Mouse (Mus musculus) small intestine, adult 2 months (tissue): ENCODE measurements around the gene Btbd2.

ENCODE experiments used
- CTCF ChIP-seq: fragments of 200-500 bp; IDR thresholded peaks from 2 replicates; pipeline ENCODE4 v1.5.1; 2012; ENCODE audit warnings: low read depth, mild to moderate bottlenecking, control low read depth, inconsistent platforms, low read length, moderate library complexity, mixed read lengths; ENCODE audit not compliant: insufficient replicate concordance, insufficient read length; ENCODE audit errors: extremely low read depth
- POLR2A ChIP-seq: fragments of 200-500 bp; IDR thresholded peaks from 2 replicates; pipeline ENCODE4 v1.6.1; 2012; ENCODE audit warnings: low read depth, mild to moderate bottlenecking, control low read depth, inconsistent platforms, low read length, moderate library complexity

GRCm38 (mm10) chr10:80610116-80610785 lies 46.6 kb downstream of the Btbd2 start:
- TF ChIP-seq POLR2A (no peak), CTCF (no peak)
